Mouse (Mus musculus) embryonic facial prominence, embryonic 13.5 days (tissue): ENCODE data around the gene AL732309.1. TPM values are rescaled to one million over a fixed set of nuclear protein-coding genes. Genes with fewer than 3 reads are reported as not detected.

Source experiments
- ATAC-seq: fragments of 200-750 bp; cut with Nextera tagmentation; 2 replicates; pipeline ENCODE4 v1.8.0; 2017; ENCODE audit warnings: low read depth; ENCODE audit not compliant: insufficient number of reproducible peaks, insufficient read depth, low FRiP score, low TSS enrichment
- H3K27ac ChIP-seq: fragments of 300-500 bp; sonication (generic); 2 replicates; pipeline ENCODE4 v1.5.1; 2015; ENCODE audit warnings: moderate library complexity, mild to moderate bottlenecking, inconsistent platforms
- H3K27me3 ChIP-seq: fragments of 300-500 bp; sonication (generic); 2 replicates; pipeline ENCODE4 v1.6.1; 2015; ENCODE audit warnings: mild to moderate bottlenecking, inconsistent platforms
- H3K36me3 ChIP-seq: fragments of 300-500 bp; sonication (generic); 2 replicates; pipeline ENCODE4 v1.6.1; 2015; ENCODE audit warnings: mild to moderate bottlenecking, inconsistent platforms
- H3K4me1 ChIP-seq: fragments of 300-500 bp; sonication (generic); 2 replicates; pipeline ENCODE4 v1.6.1; 2015; ENCODE audit warnings: inconsistent platforms
- H3K4me2 ChIP-seq: fragments of 300-500 bp; sonication (generic); 2 replicates; pipeline ENCODE4 v1.6.1; 2015; ENCODE audit warnings: moderate library complexity, mild to moderate bottlenecking, inconsistent platforms
- H3K4me3 ChIP-seq: fragments of 300-500 bp; sonication (generic); 2 replicates; pipeline ENCODE4 v1.5.1; 2015; ENCODE audit warnings: mild to moderate bottlenecking, inconsistent platforms
- H3K9ac ChIP-seq: fragments of 300-500 bp; sonication (generic); 2 replicates; pipeline ENCODE4 v1.6.1; 2015; ENCODE audit warnings: mild to moderate bottlenecking, inconsistent platforms
- H3K9me3 ChIP-seq: fragments of 300-500 bp; sonication (generic); 2 replicates; pipeline ENCODE4 v1.6.1; 2016; ENCODE audit warnings: inconsistent platforms
- WGBS: fragments of 180-500 bp; shearing (Covaris S2); methylation state at CpG from one replicate; pipeline ENCODE4 v1.1.7; 2015; ENCODE audit warnings: mixed read lengths; 5-methylcytosine and 5-hydroxymethylcytosine counted together
- polyA plus RNA-seq: library from polyadenylated mRNA; unstranded; fragments of >200 nt; fragmentation: Nextera tagmentation; extraction: Ambion mirVana; gene quantifications from 2 replicates; pipeline ENCODE4 v1.2.1, GENCODE M21; 2015

AL732309.1 gene
- 6.9 and 7.9 TPM in 2 replicates for polyA plus RNA-seq

DNA sequence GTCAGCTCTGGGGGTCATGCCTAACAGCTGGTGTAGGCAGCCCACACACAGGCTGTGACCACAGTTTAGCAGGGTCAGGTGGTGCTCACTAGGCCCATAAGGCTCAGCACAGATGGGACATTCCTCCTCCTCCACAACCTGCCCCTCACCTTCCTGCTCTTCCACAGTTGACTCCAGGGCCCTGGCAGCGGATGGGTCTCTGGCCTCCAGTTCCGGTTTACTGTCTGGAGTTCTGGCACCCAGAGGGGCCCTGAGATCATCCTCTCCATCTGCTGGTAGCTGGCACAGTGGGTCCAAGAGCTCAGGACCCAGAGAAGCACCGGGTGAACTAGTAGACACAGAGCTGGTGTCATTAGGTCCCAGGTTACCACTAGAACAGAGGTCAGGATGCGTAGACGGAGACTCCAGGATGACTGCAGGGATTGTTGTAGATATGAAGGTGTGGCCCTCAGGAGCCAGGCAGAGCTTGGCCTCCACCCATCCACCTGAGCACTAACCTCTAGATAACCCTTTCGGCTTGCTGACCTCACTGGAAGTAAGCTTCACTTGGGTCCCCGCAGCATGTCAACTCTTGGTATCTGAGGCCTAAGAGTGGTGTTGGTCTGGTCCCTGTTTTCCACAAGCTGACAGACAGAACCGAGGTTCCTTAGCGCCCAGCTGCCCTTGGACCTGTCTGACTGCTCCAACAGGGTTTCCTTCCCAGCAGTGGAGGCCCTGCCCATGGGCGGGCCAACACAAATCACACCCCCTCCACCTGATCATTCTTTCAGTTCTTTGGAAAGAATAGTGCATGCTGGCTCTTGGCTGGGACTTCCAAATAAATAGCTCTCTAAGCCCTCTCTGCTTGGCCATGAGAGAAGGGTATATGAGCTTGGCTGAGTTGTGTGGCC is at the start of gene AL732309.1:
Gene AL732309.1, minus strand, starts transcription at position 681 of the 890 bp plus-strand sequence.
- Histone ChIP-seq H3K9me3 (no peaks in the 10 kb centered on the region), H3K4me3 (no peak within 1 kb of the TSS), H3K9ac (no peak within 1 kb of the TSS), H3K4me2 (no peak within 1 kb of the TSS), H3K27me3 (peaks cover 28% of the 10 kb centered on the region), H3K36me3 (peaks cover 57% of the 10 kb centered on the region), H3K4me1 (peaks cover 12% of the 10 kb centered on the region), H3K27ac (no peak within 1 kb of the TSS)
- WGBS: 86% methylated on average over 10 of the region's 10 CpGs
- ATAC-seq: no peak

DNA sequence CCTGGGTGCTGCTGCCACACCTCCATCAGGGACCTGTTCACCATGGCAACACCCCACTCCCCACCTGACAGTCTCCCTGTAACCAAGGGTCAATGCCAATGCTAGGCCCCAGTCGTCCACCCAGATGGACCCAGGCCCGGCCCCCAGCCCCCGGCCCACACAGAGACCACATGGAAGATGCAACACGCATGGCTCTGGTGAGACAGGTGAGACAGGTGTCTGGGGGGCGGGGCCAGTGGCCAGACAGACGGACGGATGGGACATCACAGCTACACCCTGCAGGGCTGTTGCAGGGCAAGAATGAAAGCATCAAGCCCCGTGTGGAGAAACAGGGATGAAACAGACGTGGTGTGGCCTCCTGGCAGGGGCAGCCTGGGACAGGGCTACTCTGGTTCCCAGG is 47.0 kb upstream of the AL732309.1 start:
- H3K9ac ChIP-seq: no peak overlapping the region
- WGBS: 71% methylated on average over 9 of the region's 9 CpGs
- no peak overlapping the region for H3K27ac ChIP-seq
- peaks cover 97% of the 10 kb centered on the region for H3K27me3 ChIP-seq
- peaks cover 30% of the 10 kb centered on the region for H3K4me1 ChIP-seq
- no peak overlapping the region for H3K4me2 ChIP-seq
- no peak for ATAC-seq
- H3K4me3 ChIP-seq: no peak overlapping the region
- no peaks in the 10 kb centered on the region for H3K9me3 ChIP-seq
- no peaks in the 10 kb centered on the region for H3K36me3 ChIP-seq

DNA sequence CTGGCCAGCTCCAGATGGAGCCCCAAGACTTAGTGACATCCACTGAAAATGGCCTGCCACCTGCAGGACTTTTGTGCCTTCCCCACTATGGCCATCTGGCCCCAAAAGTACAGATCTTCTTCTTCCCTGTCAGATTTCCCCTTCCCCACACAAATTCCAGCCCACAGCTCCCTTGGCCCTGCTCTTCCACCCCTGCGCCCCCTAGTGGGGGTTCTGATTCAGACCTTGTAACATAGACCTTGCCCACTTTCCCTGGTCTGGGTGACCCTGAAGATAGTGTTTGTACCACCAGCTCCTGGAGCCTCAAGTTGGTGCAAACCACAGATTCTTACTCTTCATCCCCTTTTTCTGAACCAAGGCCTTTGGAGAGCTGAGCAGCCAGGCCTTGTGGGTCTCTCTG is 46.2 kb upstream of the AL732309.1 start:
- H3K27me3 ChIP-seq: peaks cover 98% of the 10 kb centered on the region
- no peaks in the 10 kb centered on the region for H3K9me3 ChIP-seq
- no peak overlapping the region for H3K27ac ChIP-seq
- ATAC-seq: no peak
- H3K9ac ChIP-seq: peak overlapping the region; percentile 54; the same call in 1 of the 2 replicates
- WGBS: 5% methylated on average over 1 of the region's 1 CpGs
- H3K36me3 ChIP-seq: no peaks in the 10 kb centered on the region
- H3K4me3 ChIP-seq: no peak overlapping the region
- H3K4me2 ChIP-seq: peak overlapping the region; percentile 60
- H3K4me1 ChIP-seq: peaks cover 30% of the 10 kb centered on the region

DNA sequence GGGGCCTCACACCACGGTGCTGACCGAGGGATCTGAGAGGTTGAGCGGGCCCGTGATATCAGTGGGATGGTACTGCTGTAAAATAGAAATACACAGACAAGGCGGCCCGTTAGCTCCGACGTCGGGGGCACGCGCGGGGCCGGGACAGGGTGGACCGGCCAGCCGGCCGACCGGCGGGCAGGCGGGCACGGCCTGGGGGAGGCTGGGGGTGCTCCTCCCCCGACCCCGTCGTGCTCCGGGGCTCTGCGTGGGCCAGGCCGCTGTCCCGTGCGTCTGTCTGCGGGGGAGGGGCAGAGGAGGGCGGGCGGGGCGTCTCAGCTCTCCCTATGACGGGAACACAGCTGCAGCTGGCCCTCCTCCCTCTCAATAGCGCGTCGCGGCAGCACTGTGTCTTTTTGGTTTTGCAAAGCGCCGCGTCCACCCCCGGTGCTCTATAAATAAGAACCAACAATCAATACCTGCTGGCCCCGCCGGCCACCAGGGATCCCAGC is 45.4 kb upstream of the AL732309.1 start:
- Histone ChIP-seq H3K27ac (no peak overlapping the region), H3K4me2 (peak overlapping the region; percentile 60), H3K27me3 (peaks cover 99% of the 10 kb centered on the region), H3K4me1 (peaks cover 30% of the 10 kb centered on the region), H3K4me3 (peak overlapping the region; percentile 40), H3K36me3 (no peaks in the 10 kb centered on the region), H3K9ac (peak overlapping the region; percentile 54), H3K9me3 (no peaks in the 10 kb centered on the region)
- 4% methylated on average over 37 of the region's 43 CpGs for WGBS
- no peak for ATAC-seq

- Histone ChIP-seq H3K9ac (no peak overlapping the region), H3K4me1 (peaks cover 36% of the 10 kb centered on the region), H3K4me3 (peak overlapping the region; percentile 40), H3K27me3 (peaks cover 93% of the 10 kb centered on the region), H3K9me3 (no peaks in the 10 kb centered on the region), H3K36me3 (peaks cover under 1% of the 10 kb centered on the region; the same call in 1 of the 2 replicates), H3K27ac (no peak overlapping the region), H3K4me2 (peak overlapping the region; percentile 60)
- WGBS: 5% methylated on average over 32 of the region's 32 CpGs
- no peak for ATAC-seq
Measured at GRCm38 (mm10) chr2:25291184-25292053, 44.8 kb upstream of the AL732309.1 start.

DNA sequence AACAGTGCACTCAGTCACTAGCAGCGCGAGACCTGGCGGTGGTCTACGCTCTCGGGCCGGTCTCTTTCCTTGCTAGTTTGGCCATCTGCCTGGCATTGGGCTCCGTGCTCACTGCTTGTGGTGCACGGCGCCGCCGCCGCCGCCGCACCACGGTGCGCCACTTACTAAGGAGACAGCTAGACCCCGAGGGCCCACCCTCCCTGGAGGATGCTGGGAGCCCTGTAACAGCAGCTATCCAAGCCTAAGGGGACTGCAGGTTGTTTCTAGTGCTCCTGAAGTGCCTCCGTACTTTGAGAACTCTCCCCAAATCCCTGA is 44.1 kb upstream of the AL732309.1 start:
- under 1% methylated on average over 18 of the region's 18 CpGs for WGBS
- H3K4me2 ChIP-seq: peak overlapping the region; percentile 60
- peaks cover 86% of the 10 kb centered on the region for H3K27me3 ChIP-seq
- no peak for ATAC-seq
- H3K4me3 ChIP-seq: peak overlapping the region; percentile 29
- H3K27ac ChIP-seq: no peak overlapping the region
- peaks cover 7% of the 10 kb centered on the region for H3K36me3 ChIP-seq
- no peak overlapping the region for H3K9ac ChIP-seq
- H3K4me1 ChIP-seq: peaks cover 40% of the 10 kb centered on the region
- no peaks in the 10 kb centered on the region for H3K9me3 ChIP-seq

GRCm38 (mm10) chr2:25290101-25290815 is 43.6 kb upstream of the AL732309.1 start:
- peak overlapping the region; percentile 29 for H3K4me3 ChIP-seq
- no peak overlapping the region for H3K27ac ChIP-seq
- H3K4me1 ChIP-seq: peaks cover 43% of the 10 kb centered on the region
- no peak for ATAC-seq
- no peaks in the 10 kb centered on the region for H3K9me3 ChIP-seq
- peaks cover 81% of the 10 kb centered on the region for H3K27me3 ChIP-seq
- no peak overlapping the region for H3K9ac ChIP-seq
- H3K4me2 ChIP-seq: peak overlapping the region; percentile 60
- 1% methylated on average over 54 of the region's 54 CpGs for WGBS
- H3K36me3 ChIP-seq: peaks cover 12% of the 10 kb centered on the region

DNA sequence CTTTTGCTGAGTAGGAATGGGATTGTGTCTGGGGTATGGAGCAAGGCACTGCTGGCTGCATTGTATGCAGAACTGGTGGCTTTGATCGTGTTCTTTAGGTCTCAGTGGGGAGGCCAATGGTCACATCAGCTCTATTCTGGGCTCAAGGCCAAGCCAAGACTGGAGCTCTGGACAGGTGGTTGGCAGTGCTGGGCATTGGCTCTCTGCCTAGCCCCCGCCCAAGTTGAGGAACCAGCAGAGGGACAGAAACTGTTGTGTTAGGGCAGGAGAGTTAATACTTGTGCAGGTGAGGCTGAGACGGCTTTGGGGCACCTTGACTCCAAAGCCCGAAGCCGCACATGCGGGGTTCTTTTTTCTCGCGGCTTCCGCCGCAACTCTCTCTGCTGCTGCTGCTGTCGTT is 43.0 kb upstream of the AL732309.1 start, which contains the start of gene Lrrc26:
Gene Lrrc26, plus strand, starts transcription at position 265 of the 400 bp plus-strand sequence.
- Histone ChIP-seq H3K4me2 (peak within 1 kb of the TSS; percentile 60), H3K27me3 (peaks cover 75% of the 10 kb centered on the region), H3K4me1 (peaks cover 43% of the 10 kb centered on the region), H3K36me3 (peaks cover 18% of the 10 kb centered on the region), H3K4me3 (peak within 1 kb of the TSS; percentile 29), H3K27ac (no peak within 1 kb of the TSS), H3K9ac (no peak within 1 kb of the TSS), H3K9me3 (no peaks in the 10 kb centered on the region)
- no peak for ATAC-seq
- 9% methylated on average over 11 of the region's 11 CpGs for WGBS

DNA sequence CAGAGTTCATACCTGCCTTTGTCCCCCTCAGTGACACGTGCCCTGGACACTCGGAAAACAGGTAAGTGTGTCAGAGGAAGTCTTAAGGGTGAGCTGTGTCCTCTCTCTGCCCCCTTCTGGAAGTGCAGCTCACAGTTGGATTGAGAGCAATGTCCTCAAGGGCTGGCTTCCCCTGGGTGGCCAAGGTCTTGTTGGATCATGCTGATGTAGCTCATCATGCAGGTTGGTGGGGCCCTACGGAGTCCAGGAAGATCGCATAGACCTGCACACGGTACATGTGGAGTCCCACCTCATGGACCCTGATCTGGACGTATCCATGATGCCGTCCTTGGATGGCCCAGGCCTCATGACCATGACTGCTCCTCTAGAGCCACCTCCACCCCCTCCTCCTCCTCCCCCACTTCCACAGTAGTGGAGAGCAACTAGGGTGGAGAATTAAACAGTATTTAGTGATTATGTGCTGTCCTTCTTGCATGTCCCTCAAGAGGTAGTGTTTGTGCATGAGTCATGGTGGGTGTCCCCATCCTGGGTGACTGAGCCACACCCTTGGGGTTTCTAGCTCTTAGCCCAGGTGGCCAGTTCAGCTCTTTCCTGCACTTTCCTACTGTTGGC is 42.2 kb upstream of the AL732309.1 start:
- no peak overlapping the region for H3K9ac ChIP-seq
- peaks cover 43% of the 10 kb centered on the region for H3K4me1 ChIP-seq
- no peak overlapping the region for H3K4me3 ChIP-seq
- ATAC-seq: no peak
- WGBS: 84% methylated on average over 7 of the region's 7 CpGs
- no peak overlapping the region for H3K27ac ChIP-seq
- H3K27me3 ChIP-seq: peaks cover 67% of the 10 kb centered on the region
- no peaks in the 10 kb centered on the region for H3K9me3 ChIP-seq
- H3K36me3 ChIP-seq: peaks cover 26% of the 10 kb centered on the region
- H3K4me2 ChIP-seq: no peak overlapping the region

DNA sequence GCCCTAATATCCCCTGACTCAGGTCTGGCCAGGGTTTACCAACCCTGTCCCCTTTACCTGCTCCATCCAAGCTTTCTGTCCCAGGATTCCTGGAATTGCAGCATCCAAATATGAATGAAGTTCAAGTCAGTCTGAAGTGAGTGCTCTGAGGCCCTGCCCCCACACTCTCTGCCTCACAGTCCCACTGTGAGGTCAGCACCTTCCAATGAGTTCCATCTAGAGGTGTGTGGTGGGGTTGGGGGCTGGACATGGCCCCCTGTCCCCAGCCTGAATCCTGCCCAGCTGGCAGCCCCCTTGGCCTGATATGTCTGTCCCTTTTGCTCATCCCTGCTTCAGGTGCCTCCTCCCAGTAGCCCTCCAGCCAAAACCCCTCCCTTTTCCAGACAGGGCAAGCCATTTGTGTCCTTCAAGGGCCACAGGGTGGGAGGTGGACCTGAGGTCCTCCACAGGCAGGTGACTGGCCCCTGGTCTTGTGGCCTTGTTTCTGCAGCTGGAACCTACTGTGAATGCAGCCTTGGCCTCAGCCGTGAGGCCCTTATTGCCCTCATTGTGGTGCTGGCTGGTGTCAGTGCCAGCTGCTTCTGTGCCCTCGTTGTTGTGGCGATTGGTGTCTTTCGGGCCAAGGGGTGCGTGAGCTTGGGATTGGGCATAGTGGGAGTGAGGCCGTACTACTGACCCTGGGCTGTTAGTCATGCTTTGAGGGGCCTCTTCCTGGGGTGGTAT is 41.4 kb upstream of the AL732309.1 start, which contains the start of gene Tmem210:
Gene Tmem210, plus strand, starts transcription at position 219 of the 723 bp plus-strand sequence.
- no peak for ATAC-seq
- Histone ChIP-seq H3K36me3 (peaks cover 34% of the 10 kb centered on the region), H3K9ac (no peak within 1 kb of the TSS), H3K4me3 (no peak within 1 kb of the TSS), H3K4me2 (0 out of 2 replicates have a peak within 1 kb of the TSS, but pooled peaks have one; percentile 2), H3K27me3 (peaks cover 59% of the 10 kb centered on the region), H3K4me1 (peaks cover 43% of the 10 kb centered on the region), H3K27ac (peak within 1 kb of the TSS; percentile 77), H3K9me3 (no peaks in the 10 kb centered on the region)
- 81% methylated on average over 6 of the region's 6 CpGs for WGBS
